Mouse (Mus musculus) heart, adult 2 months (tissue): ENCODE measurements around the gene Snx21. TPM values are rescaled to one million over a fixed set of nuclear protein-coding genes. Genes with fewer than 3 reads are reported as not detected.

Experiments used
- DNase-seq, 2 experiments: peaks; one replicate each; pipeline ENCODE4 v3.0.0; 2021
- H3K27ac ChIP-seq: fragments of 200-600 bp; 2 replicates; pipeline ENCODE4 v1.8.1; 2022
- H3K27me3 ChIP-seq: fragments of 200-500 bp; 2 replicates; pipeline ENCODE4 v1.6.1; 2012; ENCODE audit warnings: mild to moderate bottlenecking, low read length, inconsistent platforms, mixed read lengths; ENCODE audit not compliant: control insufficient read depth, insufficient read depth
- H3K36me3 ChIP-seq: fragments of 200-500 bp; 2 replicates; pipeline ENCODE4 v1.6.1; 2012; ENCODE audit warnings: low read length, inconsistent platforms; ENCODE audit not compliant: control insufficient read depth, insufficient read depth
- H3K4me1 ChIP-seq: fragments of 200-500 bp; 2 replicates; pipeline ENCODE4 v1.6.1; 2011; ENCODE audit warnings: low read length; ENCODE audit not compliant: control insufficient read depth, insufficient read depth
- H3K4me3 ChIP-seq: fragments of 200-600 bp; 2 replicates; pipeline ENCODE4 v1.8.1; 2022
- H3K79me2 ChIP-seq: fragments of 200-500 bp; replicated peaks from 2 replicates; pipeline ENCODE4 v1.6.1; 2012; ENCODE audit warnings: mild to moderate bottlenecking, inconsistent platforms, low read length, moderate library complexity, mixed read lengths; ENCODE audit not compliant: control insufficient read depth, insufficient read depth
- H3K9ac ChIP-seq: fragments of 200-500 bp; 2 replicates; pipeline ENCODE4 v1.6.1; 2012; ENCODE audit warnings: low read depth, mild to moderate bottlenecking, control low read depth, inconsistent platforms, low read length, mixed read lengths
- CTCF ChIP-seq: fragments of 200-600 bp; IDR thresholded peaks from 2 replicates; pipeline ENCODE4 v1.8.1; 2022; ENCODE audit warnings: antibody characterized with exemption, mild to moderate bottlenecking, moderate library complexity
- EP300 ChIP-seq: fragments of 200-500 bp; IDR thresholded peaks from 2 replicates; pipeline ENCODE4 v1.6.1; 2011; ENCODE audit warnings: low read depth, low read length, control low read depth; ENCODE audit not compliant: insufficient read depth
- POLR2A ChIP-seq: fragments of 200-500 bp; IDR thresholded peaks from 2 replicates; pipeline ENCODE4 v1.6.1; 2011; ENCODE audit warnings: mild to moderate bottlenecking, low read depth, low read length, control low read depth; ENCODE audit not compliant: insufficient read depth
- WGBS: fragments of 180-500 bp; shearing (Covaris S2); methylation state at CpG from one replicate; pipeline ENCODE4 v1.1.7; 2018; 5-methylcytosine and 5-hydroxymethylcytosine counted together
- intact Hi-C: fragments of 180-260 bp; cut with DNase I; formaldehyde crosslinking; loops from one replicate; pipeline ENCODE4 v1.15.1; 2025
- polyA plus RNA-seq: library from polyadenylated mRNA; depleted of rRNA; stranded (reverse); fragments of >200 nt; gene quantifications from 2 replicates; pipeline ENCODE4 v1.2.3, GENCODE M21; 2012; rRNA removed
- total RNA-seq, 2 experiments: library from RNA; stranded (reverse); gene quantifications; 2 replicates each; pipeline ENCODE4 v1.2.3; 2021

Gene Snx21
- total and polyA plus RNA-seq, 3 experiments, result 21.2 to 30.3 (median 29.0) TPM

DNA sequence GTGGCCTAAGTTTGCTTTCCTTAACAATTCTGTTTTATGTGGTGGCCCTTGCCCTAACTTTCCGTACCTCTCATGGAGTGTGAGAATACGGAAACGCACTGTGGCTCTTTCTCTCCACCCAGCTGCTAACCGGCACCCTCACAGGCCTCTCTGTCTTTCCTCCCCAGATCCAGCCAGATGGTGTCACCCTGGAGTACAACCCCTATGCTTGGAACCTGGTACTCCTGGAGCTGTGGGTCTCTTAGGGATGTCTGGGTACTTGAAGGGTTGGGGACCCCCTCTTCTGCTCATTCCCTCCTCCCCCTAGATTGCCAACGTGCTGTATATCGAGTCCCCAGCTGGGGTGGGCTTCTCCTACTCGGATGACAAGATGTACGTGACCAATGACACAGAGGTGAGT lies 48.9 kb downstream of the Snx21 start:
- intact Hi-C loops, result loop anchor here (2.0 to 10.0 kb wide), 3 partner anchors 20 to 200 kb away; partner anchors contain the start of gene Ncoa5
- 42% methylated on average over 8 of the region's 8 CpGs for WGBS
- H3K27ac ChIP-seq, result peak overlapping the region; percentile 99

GRCm38 (mm10) chr2:164835164-164835563 lies 49.5 kb downstream of the Snx21 start:
- H3K27ac ChIP-seq, result no peak overlapping the region
- no peak for DNase-seq
- 93% methylated on average over 4 of the region's 4 CpGs for WGBS
- H3K9ac ChIP-seq, result no peak overlapping the region
- no peaks in the 10 kb centered on the region for H3K27me3 ChIP-seq
- no peak overlapping the region for H3K4me3 ChIP-seq
- H3K4me1 ChIP-seq, result peaks cover 7% of the 10 kb centered on the region
- H3K36me3 ChIP-seq, result no peaks in the 10 kb centered on the region
- H3K79me2 ChIP-seq, result no peaks in the 10 kb centered on the region
- intact Hi-C loops, result loop anchor here (2.0 to 10.0 kb wide), 3 partner anchors 20 to 200 kb away; partner anchors contain the start of gene Ncoa5
- TF ChIP-seq POLR2A, result no peak
- TF ChIP-seq EP300, result no peak
- no peak for TF ChIP-seq CTCF

More for the DNA sequence above, 48.9 kb downstream of the Snx21 start:
- TF ChIP-seq EP300 (no peak), CTCF (peak; percentile 30), POLR2A (no peak)
- H3K4me1 ChIP-seq, result peaks cover 7% of the 10 kb centered on the region
- peak overlapping the region; percentile 92 for H3K4me3 ChIP-seq
- H3K9ac ChIP-seq, result peak overlapping the region; percentile 81
- DNase-seq, result peak; percentile 43 to 45
- no peaks in the 10 kb centered on the region for H3K36me3 ChIP-seq
- no peaks in the 10 kb centered on the region for H3K27me3 ChIP-seq
- H3K79me2 ChIP-seq, result no peaks in the 10 kb centered on the region

Other genes with a start within 250 kb of the Snx21 start
- gene Wfdc2, start 223.4 kb upstream of the Snx21 start, total RNA-seq, result 1 to 10 TPM in 1 of 2 experiments, under 1 TPM in 1; 0.43 to 1.3 TPM
- 0.50 and 78.4 TPM in 2 replicates for gene Wfdc2, start 223.4 kb upstream of the Snx21 start, polyA plus RNA-seq
- not detected for gene Spint3, start 212.4 kb upstream of the Snx21 start, total RNA-seq
- gene Spint3, start 212.4 kb upstream of the Snx21 start, polyA plus RNA-seq, result not detected in 2 replicates
- gene Wfdc6a, start 200.4 kb upstream of the Snx21 start, total RNA-seq, result under 1 TPM in 1 of 2 experiments, not detected in 1; 0.30 TPM
- gene Wfdc6a, start 200.4 kb upstream of the Snx21 start, polyA plus RNA-seq, result 0.47 and 0.56 TPM in 2 replicates
- gene Eppin, start 192.2 kb upstream of the Snx21 start, total RNA-seq, result not detected
- 0.16 TPM in 1 of 2 replicates, not detected in the other for gene Eppin, start 192.2 kb upstream of the Snx21 start, polyA plus RNA-seq
- not detected for gene Wfdc6b, start 172.3 kb upstream of the Snx21 start, total RNA-seq
- gene Wfdc6b, start 172.3 kb upstream of the Snx21 start, polyA plus RNA-seq, result not detected in 2 replicates
- not detected for gene Wfdc8, start 172.2 kb upstream of the Snx21 start, total RNA-seq
- gene Wfdc8, start 172.2 kb upstream of the Snx21 start, polyA plus RNA-seq, result not detected in 2 replicates
- not detected for gene Wfdc16, start 147.0 kb upstream of the Snx21 start, total RNA-seq
- gene Wfdc16, start 147.0 kb upstream of the Snx21 start, polyA plus RNA-seq, result not detected in 2 replicates
- gene Wfdc10, start 129.8 kb upstream of the Snx21 start, total RNA-seq, result not detected
- gene Wfdc10, start 129.8 kb upstream of the Snx21 start, polyA plus RNA-seq, result not detected in 2 replicates
- gene Wfdc9, start 129.2 kb upstream of the Snx21 start, total RNA-seq, result not detected
- gene Wfdc9, start 129.2 kb upstream of the Snx21 start, polyA plus RNA-seq, result not detected in 2 replicates
- not detected for gene Wfdc11, start 111.7 kb upstream of the Snx21 start, total RNA-seq
- not detected in 2 replicates for gene Wfdc11, start 111.7 kb upstream of the Snx21 start, polyA plus RNA-seq
- gene Wfdc13, start 100.7 kb upstream of the Snx21 start, total RNA-seq, result not detected
- 0.25 TPM in 1 of 2 replicates, not detected in the other for gene Wfdc13, start 100.7 kb upstream of the Snx21 start, polyA plus RNA-seq
- not detected for gene Spint4, start 87.3 kb upstream of the Snx21 start, total RNA-seq
- gene Spint4, start 87.3 kb upstream of the Snx21 start, polyA plus RNA-seq, result not detected in 2 replicates
- not detected for gene Spint5, start 70.5 kb upstream of the Snx21 start, total RNA-seq
- not detected in 2 replicates for gene Spint5, start 70.5 kb upstream of the Snx21 start, polyA plus RNA-seq
- gene Wfdc3, start 39.9 kb upstream of the Snx21 start, total RNA-seq, result not detected
- gene Wfdc3, start 39.9 kb upstream of the Snx21 start, polyA plus RNA-seq, result 0.31 and 0.50 TPM in 2 replicates
- gene Dnttip1, start 39.8 kb upstream of the Snx21 start, total RNA-seq, result 10 to 100 TPM; 21.8 to 21.9 TPM
- 15.0 and 15.9 TPM in 2 replicates for gene Dnttip1, start 39.8 kb upstream of the Snx21 start, polyA plus RNA-seq
- 1 to 10 TPM; 1.5 to 4.2 TPM for gene Ube2c, start 15.9 kb upstream of the Snx21 start, total RNA-seq
- 3.0 and 7.3 TPM in 2 replicates for gene Ube2c, start 15.9 kb upstream of the Snx21 start, polyA plus RNA-seq
- under 1 TPM in 1 of 2 experiments, not detected in 1; 0.50 TPM for gene Tnnc2, start 5.9 kb upstream of the Snx21 start, total RNA-seq
- gene Tnnc2, start 5.9 kb upstream of the Snx21 start, polyA plus RNA-seq, result not detected in 2 replicates
- 10 to 100 TPM; 13.3 to 14.0 TPM for gene Acot8, start 19.1 kb downstream of the Snx21 start, total RNA-seq
- gene Acot8, start 19.1 kb downstream of the Snx21 start, polyA plus RNA-seq, result 17.0 and 19.1 TPM in 2 replicates
- gene Zswim3, start 19.3 kb downstream of the Snx21 start, total RNA-seq, result 1 to 10 TPM; 1.7 to 2.1 TPM
- gene Zswim3, start 19.3 kb downstream of the Snx21 start, polyA plus RNA-seq, result 2.1 and 2.8 TPM in 2 replicates
- gene Zswim1, start 36.9 kb downstream of the Snx21 start, total RNA-seq, result 1 to 10 TPM; 4.5 to 5.3 TPM
- 5.1 and 6.4 TPM in 2 replicates for gene Zswim1, start 36.9 kb downstream of the Snx21 start, polyA plus RNA-seq
- under 1 TPM; 0.60 to 0.68 TPM for gene Spata25, start 42.7 kb downstream of the Snx21 start, total RNA-seq
- gene Spata25, start 42.7 kb downstream of the Snx21 start, polyA plus RNA-seq, result 0.23 TPM in 1 of 2 replicates, not detected in the other
- gene Ctsa, start 47.0 kb downstream of the Snx21 start, total RNA-seq, result 10 to 100 TPM; 94.3 to 99.8 TPM
- gene Ctsa, start 47.0 kb downstream of the Snx21 start, polyA plus RNA-seq, result 200 and 232 TPM in 2 replicates
- gene Neurl2, start 47.6 kb downstream of the Snx21 start, total RNA-seq, result 10 to 100 TPM; 47.2 to 49.2 TPM
- gene Neurl2, start 47.6 kb downstream of the Snx21 start, polyA plus RNA-seq, result 54.2 and 54.8 TPM in 2 replicates
- gene Pltp, start 71.9 kb downstream of the Snx21 start, total RNA-seq, result 10 to 100 TPM; 33.8 to 36.1 TPM
- 57.4 and 71.2 TPM in 2 replicates for gene Pltp, start 71.9 kb downstream of the Snx21 start, polyA plus RNA-seq
- 10 to 100 TPM; 25.7 to 31.8 TPM for gene Pcif1, start 93.5 kb downstream of the Snx21 start, total RNA-seq
- gene Pcif1, start 93.5 kb downstream of the Snx21 start, polyA plus RNA-seq, result 18.4 and 20.8 TPM in 2 replicates
- 1 to 10 TPM; 8.0 to 8.2 TPM for gene Zfp335, start 125.9 kb downstream of the Snx21 start, total RNA-seq
- gene Zfp335, start 125.9 kb downstream of the Snx21 start, polyA plus RNA-seq, result 14.0 and 14.3 TPM in 2 replicates
- under 1 TPM; 0.93 to 0.99 TPM for gene Mmp9, start 155.0 kb downstream of the Snx21 start, total RNA-seq
- gene Mmp9, start 155.0 kb downstream of the Snx21 start, polyA plus RNA-seq, result 3.5 and 5.1 TPM in 2 replicates
- 1 to 10 TPM; 2.2 to 2.3 TPM for gene Slc12a5, start 175.0 kb downstream of the Snx21 start, total RNA-seq
- 1.5 TPM in 2 replicates for gene Slc12a5, start 175.0 kb downstream of the Snx21 start, polyA plus RNA-seq
- 10 to 100 TPM; 18.6 to 20.6 TPM for gene Ncoa5, start 249.0 kb downstream of the Snx21 start, total RNA-seq
- gene Ncoa5, start 249.0 kb downstream of the Snx21 start, polyA plus RNA-seq, result 16.4 and 21.2 TPM in 2 replicates